Mouse (Mus musculus) heart, embryonic 11.5 days (tissue): Measurements from ENCODE around the gene Nudcd3. TPM values are rescaled to one million over a fixed set of nuclear protein-coding genes. Genes with fewer than 3 reads are reported as not detected.

Experiments used
- ATAC-seq: fragments of 200-750 bp; cut with Nextera tagmentation; replicated peaks from 2 replicates; pipeline ENCODE4 v1.8.0; 2017; ENCODE audit warnings: moderate library complexity; ENCODE audit not compliant: insufficient number of reproducible peaks, low FRiP score, low TSS enrichment
- H3K27ac ChIP-seq: fragments of 300-500 bp; sonication (generic); 2 replicates; pipeline ENCODE4 v1.5.1; 2014; ENCODE audit warnings: mild to moderate bottlenecking, low read depth, low read length
- H3K27me3 ChIP-seq: fragments of 300-500 bp; sonication (generic); 2 replicates; pipeline ENCODE4 v1.6.1; 2014; ENCODE audit warnings: mild to moderate bottlenecking, low read length, mixed read lengths; ENCODE audit not compliant: control insufficient read depth, insufficient read depth
- H3K36me3 ChIP-seq: fragments of 300-500 bp; sonication (generic); 2 replicates; pipeline ENCODE4 v1.6.1; 2014; ENCODE audit warnings: mild to moderate bottlenecking, low read length, moderate library complexity, mixed read lengths; ENCODE audit not compliant: control insufficient read depth, insufficient read depth
- H3K4me1 ChIP-seq: fragments of 300-500 bp; sonication (generic); 2 replicates; pipeline ENCODE4 v1.6.1; 2014; ENCODE audit warnings: low read length; ENCODE audit not compliant: control insufficient read depth, insufficient read depth
- H3K4me2 ChIP-seq: fragments of 300-500 bp; sonication (generic); 2 replicates; pipeline ENCODE4 v1.6.1; 2014; ENCODE audit warnings: mild to moderate bottlenecking, moderate library complexity
- H3K4me3 ChIP-seq: fragments of 300-500 bp; sonication (generic); 2 replicates; pipeline ENCODE4 v1.5.1; 2014; ENCODE audit warnings: low read depth, low read length
- H3K9ac ChIP-seq: fragments of 300-500 bp; sonication (generic); 2 replicates; pipeline ENCODE4 v1.6.1; 2014; ENCODE audit warnings: mild to moderate bottlenecking, low read depth, low read length, moderate library complexity
- H3K9me3 ChIP-seq: fragments of 300-500 bp; sonication (generic); replicated peaks from 2 replicates; pipeline ENCODE4 v1.6.1; 2016; ENCODE audit warnings: low read length; ENCODE audit not compliant: control insufficient read depth
- WGBS: fragments of 180-500 bp; shearing (Covaris S2); extraction: QIAGEN DNeasy Blood & Tissue Kit; methylation state at CpG from one replicate; pipeline ENCODE4 v1.1.7; 2014; ENCODE audit not compliant: insufficient replicate concordance; 5-methylcytosine and 5-hydroxymethylcytosine counted together
- polyA plus RNA-seq: library from polyadenylated mRNA; unstranded; fragments of >200 nt; fragmentation: Nextera tagmentation; extraction: Ambion mirVana; gene quantifications from 2 replicates; pipeline ENCODE4 v1.2.1, GENCODE M21; 2014

The Nudcd3 gene
- 28.8 and 33.7 TPM in 2 replicates for polyA plus RNA-seq

DNA sequence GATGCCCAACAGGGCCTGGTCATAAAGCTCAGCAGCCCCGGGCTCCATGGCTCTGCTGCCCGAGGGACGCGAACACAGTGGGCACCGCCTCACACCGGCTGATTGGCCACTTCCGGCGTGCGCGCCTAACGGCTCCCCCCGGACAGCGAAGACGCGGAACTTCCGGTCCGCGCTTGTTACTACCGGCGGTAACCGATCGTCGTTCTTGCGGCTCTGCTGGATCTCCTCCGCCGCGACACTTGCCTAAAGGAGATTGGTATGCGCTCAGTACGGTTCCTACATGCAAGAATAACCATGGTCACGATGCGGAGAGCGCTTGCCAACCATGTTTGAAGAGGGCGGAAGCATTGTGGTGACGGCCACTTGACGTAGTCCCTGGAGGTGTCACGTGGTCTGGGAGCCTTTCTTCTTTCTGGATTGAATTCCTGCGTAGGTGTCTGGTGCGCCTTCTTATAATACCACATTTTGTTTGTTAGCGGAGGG is at the start of gene Nudcd3:
Nudcd3 (minus strand) TSS at position 329 of the 483 bp plus-strand sequence.
- Histone ChIP-seq H3K9me3 (no peaks in the 10 kb centered on the region), H3K4me2 (peak within 1 kb of the TSS; percentile 96), H3K4me3 (peak within 1 kb of the TSS; percentile 97), H3K27me3 (no peaks in the 10 kb centered on the region), H3K4me1 (peaks cover 14% of the 10 kb centered on the region), H3K36me3 (no peaks in the 10 kb centered on the region), H3K9ac (peak within 1 kb of the TSS; percentile 90), H3K27ac (peak within 1 kb of the TSS; percentile 90)
- WGBS: 1% methylated on average over 39 of the region's 39 CpGs
- peak; percentile 94 for ATAC-seq

DNA sequence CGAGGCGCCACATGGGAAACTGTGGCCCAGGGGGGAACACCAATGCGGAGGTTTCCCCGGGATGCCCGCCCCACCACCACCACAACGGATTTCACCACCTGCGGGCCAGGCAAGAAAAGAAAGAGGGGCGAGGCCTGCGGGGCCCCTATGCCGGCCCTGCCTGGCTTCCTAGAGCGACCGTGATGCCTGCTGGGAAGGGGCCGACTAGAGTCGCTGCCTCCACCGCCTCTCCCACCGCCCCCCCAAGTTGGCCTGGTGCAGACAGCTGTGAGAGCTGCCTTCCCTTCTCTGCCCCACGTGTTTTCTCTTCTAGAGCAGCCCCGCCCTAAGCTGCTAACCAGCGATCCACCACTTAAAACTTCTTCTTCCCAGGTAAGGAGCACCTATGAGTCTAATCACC is 44.5 kb upstream of the Nudcd3 start:
- no peaks in the 10 kb centered on the region for H3K9me3 ChIP-seq

DNA sequence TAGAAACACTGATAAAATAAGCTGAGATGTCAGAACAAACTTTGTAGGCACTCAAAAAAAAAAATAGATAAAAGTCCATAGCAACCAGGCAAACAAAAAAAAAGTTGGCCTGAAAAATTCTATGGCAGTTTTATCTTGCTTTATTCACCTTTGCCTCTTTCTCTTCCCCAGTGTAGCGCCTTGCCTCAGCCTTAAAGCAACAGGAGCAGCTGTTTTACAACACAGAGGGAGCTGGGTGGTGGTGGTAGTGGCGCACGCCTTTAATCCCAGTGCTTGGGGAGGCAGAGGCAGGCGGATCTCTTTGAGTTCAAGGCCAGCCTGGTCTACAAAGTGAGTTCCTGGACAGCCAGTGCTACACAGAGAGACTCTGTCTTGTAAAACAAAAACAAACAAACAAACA is 32.8 kb upstream of the Nudcd3 start:
- no peaks in the 10 kb centered on the region for H3K36me3 ChIP-seq
- H3K4me2 ChIP-seq: no peak overlapping the region
- 78% methylated on average over 4 of the region's 4 CpGs for WGBS
- H3K4me3 ChIP-seq: no peak overlapping the region
- peaks cover 3% of the 10 kb centered on the region for H3K9me3 ChIP-seq
- ATAC-seq: no peak
- H3K27ac ChIP-seq: no peak overlapping the region
- no peaks in the 10 kb centered on the region for H3K4me1 ChIP-seq
- no peak overlapping the region for H3K9ac ChIP-seq
- H3K27me3 ChIP-seq: peaks cover 2% of the 10 kb centered on the region; the same call in 1 of the 2 replicates

More for the DNA sequence above, 44.5 kb upstream of the Nudcd3 start:
- Histone ChIP-seq H3K27me3 (no peaks in the 10 kb centered on the region), H3K27ac (no peak overlapping the region), H3K4me2 (no peak overlapping the region), H3K36me3 (no peaks in the 10 kb centered on the region), H3K9ac (no peak overlapping the region), H3K4me3 (no peak overlapping the region), H3K4me1 (no peaks in the 10 kb centered on the region)
- no peak for ATAC-seq
- 46% methylated on average over 19 of the region's 19 CpGs for WGBS

DNA sequence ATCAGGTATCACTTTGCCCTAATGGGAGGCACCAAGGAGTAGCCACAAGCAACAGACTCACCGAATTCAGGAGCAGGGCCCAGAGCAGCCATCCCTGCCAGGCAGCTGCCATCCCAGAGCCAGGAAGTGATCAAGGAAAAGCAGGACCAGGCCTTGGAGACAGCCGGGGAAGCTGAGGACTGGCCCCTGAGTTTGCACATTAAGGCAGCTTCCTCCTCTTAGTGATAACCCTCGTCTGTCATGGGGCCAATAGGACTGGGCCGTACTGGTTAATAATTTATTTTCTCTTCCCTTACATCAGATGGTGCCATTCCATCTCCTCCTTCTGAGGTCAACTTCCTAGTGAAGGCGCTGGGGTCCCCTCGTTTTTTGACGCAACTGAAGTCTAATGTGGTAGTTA is 29.8 kb upstream of the Nudcd3 start, which contains the start of gene Npc1l1:
Npc1l1 (minus strand) TSS at position 132 of the 400 bp plus-strand sequence.
- no peak within 1 kb of the TSS for H3K27ac ChIP-seq
- H3K36me3 ChIP-seq: no peaks in the 10 kb centered on the region
- 72% methylated on average over 7 of the region's 7 CpGs for WGBS
- no peak within 1 kb of the TSS for H3K4me3 ChIP-seq
- H3K4me2 ChIP-seq: no peak within 1 kb of the TSS
- no peaks in the 10 kb centered on the region for H3K4me1 ChIP-seq
- H3K9ac ChIP-seq: no peak within 1 kb of the TSS
- no peak for ATAC-seq
- peaks cover 2% of the 10 kb centered on the region; the same call in 1 of the 2 replicates for H3K27me3 ChIP-seq
- no peaks in the 10 kb centered on the region; the same call in 1 of the 2 replicates for H3K9me3 ChIP-seq

DNA sequence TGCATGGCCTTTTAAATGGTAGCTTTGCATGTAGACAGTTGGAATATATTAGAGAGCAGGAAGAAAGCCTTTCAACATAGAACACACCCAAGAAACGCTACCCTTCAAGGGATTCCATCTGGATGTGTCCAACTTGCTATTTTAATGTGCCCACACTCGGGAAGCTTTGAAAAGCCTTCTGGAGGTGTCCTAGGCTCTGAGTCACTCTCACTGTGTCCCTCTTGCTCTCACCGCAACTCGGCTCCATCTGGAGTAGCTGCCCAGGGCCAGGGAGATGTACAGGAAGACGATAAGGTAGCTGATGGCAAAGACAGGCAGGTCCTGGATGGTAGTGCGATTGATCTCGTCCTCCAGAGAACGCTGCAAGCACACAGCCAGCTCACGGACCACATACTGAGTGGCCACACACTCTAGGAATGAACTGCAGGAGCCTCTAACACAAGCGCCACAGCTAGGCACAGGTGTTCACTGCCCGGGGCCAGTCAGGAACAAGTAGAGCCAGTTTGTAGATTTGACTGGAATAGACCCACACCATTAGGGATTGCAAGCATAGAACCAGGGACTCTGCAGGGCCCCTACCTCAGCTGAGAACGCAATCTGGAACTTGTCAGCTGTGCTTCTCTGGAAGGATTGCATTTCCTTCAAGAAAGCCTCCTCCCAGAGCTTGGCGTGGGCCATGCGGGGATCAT is 24.5 kb upstream of the Nudcd3 start:
- whole genome bisulfite sequencing: 69% methylated on average over 14 of the region's 14 CpGs
- ATAC-seq: no peak

DNA sequence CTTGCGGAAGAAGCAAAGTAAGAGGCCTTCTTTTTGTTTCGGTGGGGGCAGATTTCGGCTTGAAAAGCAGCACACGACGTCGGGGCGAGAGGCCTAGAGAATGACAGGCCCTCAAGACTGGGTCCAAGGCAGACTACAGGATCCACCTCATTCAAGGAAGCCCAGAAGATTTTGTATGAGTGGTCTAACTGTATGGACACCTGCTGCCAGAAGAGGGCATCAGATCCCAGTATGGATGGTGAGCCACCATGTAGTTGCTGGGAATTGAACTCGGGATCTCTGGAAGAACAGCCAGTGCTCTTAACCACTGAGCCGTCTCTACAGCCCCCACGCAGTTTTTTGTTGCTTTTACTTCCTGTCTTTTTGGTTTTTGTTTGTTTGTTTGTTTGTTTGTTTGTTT is 22.0 kb upstream of the Nudcd3 start:
- Histone ChIP-seq H3K4me2 (no peak overlapping the region), H3K4me3 (no peak overlapping the region), H3K4me1 (no peaks in the 10 kb centered on the region), H3K9ac (no peak overlapping the region), H3K27ac (no peak overlapping the region), H3K36me3 (no peaks in the 10 kb centered on the region), H3K9me3 (no peaks in the 10 kb centered on the region), H3K27me3 (no peaks in the 10 kb centered on the region)
- 87% methylated on average over 10 of the region's 10 CpGs for WGBS
- no peak for ATAC-seq

More for the DNA sequence above, 24.5 kb upstream of the Nudcd3 start:
- Histone ChIP-seq H3K4me2 (no peak overlapping the region), H3K9me3 (no peaks in the 10 kb centered on the region), H3K4me1 (no peaks in the 10 kb centered on the region), H3K9ac (no peak overlapping the region), H3K27ac (no peak overlapping the region), H3K27me3 (peaks cover 2% of the 10 kb centered on the region; the same call in 1 of the 2 replicates), H3K36me3 (no peaks in the 10 kb centered on the region), H3K4me3 (no peak overlapping the region)

DNA sequence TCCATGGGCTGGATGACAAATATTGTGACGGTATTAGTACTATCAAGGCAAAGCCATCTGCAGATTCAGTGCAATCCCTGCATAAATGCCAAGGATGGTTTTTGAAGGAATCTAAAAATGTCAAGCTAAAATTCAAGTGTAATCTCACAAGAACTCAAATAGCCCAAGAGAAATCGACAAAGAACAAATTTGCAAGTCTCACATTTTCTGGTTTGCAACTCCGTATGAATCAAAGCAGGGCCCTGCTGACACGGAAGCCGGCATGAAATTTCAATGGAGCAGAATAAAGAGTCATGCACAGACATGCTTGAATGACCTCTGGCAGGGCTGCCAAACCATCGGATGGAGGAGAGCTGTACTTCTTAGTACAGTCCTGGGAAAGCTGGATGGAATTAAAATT is 19.8 kb upstream of the Nudcd3 start:
- H3K9me3 ChIP-seq: no peaks in the 10 kb centered on the region
- no peaks in the 10 kb centered on the region for H3K36me3 ChIP-seq
- no peak overlapping the region for H3K4me2 ChIP-seq
- H3K27ac ChIP-seq: no peak overlapping the region
- WGBS: 83% methylated on average over 6 of the region's 6 CpGs
- H3K27me3 ChIP-seq: no peaks in the 10 kb centered on the region
- no peak overlapping the region for H3K9ac ChIP-seq
- no peak overlapping the region for H3K4me3 ChIP-seq
- no peaks in the 10 kb centered on the region for H3K4me1 ChIP-seq
- no peak for ATAC-seq

DNA sequence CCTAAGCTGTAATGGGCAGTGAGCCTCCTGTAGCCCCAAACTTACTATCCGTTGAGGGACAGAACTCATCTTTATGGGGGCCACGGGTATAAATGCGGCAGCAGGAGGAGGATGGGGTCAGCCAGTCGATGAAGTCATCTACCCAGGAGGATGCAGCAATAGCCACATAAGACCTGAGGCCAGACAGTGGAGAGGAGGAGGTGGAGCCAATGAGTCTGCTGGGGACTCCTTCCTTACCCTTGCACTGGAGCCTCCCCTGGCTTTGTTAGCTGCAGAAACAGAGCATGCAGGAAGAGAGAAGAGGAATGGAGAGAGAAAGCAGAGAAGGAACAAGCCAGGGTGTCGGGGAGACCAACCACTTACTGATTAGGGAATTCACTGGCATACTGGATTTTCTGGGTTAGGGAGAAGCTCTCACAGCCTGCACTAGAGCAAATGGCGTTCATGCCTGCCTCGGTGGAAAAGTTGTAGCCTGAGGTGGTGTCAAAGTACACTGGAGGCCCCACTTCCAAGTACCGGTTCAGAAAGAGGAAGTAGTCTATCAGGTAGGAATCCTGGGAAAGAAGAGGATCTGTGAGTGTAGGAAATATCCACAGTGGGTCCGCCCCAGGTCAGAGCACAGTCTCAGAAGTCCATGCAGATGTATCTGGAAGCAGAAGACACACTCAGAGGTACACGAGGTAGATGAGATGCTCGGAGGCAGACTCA is 18.1 kb upstream of the Nudcd3 start:
- H3K4me2 ChIP-seq: no peak overlapping the region
- H3K36me3 ChIP-seq: no peaks in the 10 kb centered on the region
- H3K9ac ChIP-seq: no peak overlapping the region
- no peaks in the 10 kb centered on the region for H3K9me3 ChIP-seq
- WGBS: 66% methylated on average over 11 of the region's 11 CpGs
- no peak for ATAC-seq
- H3K4me3 ChIP-seq: no peak overlapping the region
- H3K27me3 ChIP-seq: no peaks in the 10 kb centered on the region
- H3K27ac ChIP-seq: no peak overlapping the region
- no peaks in the 10 kb centered on the region for H3K4me1 ChIP-seq
